Mouse (Mus musculus) bone marrow macrophage, adult 2 months (primary cell): ENCODE results near the gene Pdha1.

Source experiments
- CTCF ChIP-seq: IDR thresholded peaks from 2 replicates; pipeline ENCODE4 v1.5.1; 2012; ENCODE audit warnings: low read depth, mild to moderate bottlenecking, low read length, moderate library complexity
- POLR2A ChIP-seq: IDR thresholded peaks from 2 replicates; pipeline ENCODE4 v1.6.1; 2012; ENCODE audit warnings: mild to moderate bottlenecking, low read depth, low read length, borderline replicate concordance

DNA sequence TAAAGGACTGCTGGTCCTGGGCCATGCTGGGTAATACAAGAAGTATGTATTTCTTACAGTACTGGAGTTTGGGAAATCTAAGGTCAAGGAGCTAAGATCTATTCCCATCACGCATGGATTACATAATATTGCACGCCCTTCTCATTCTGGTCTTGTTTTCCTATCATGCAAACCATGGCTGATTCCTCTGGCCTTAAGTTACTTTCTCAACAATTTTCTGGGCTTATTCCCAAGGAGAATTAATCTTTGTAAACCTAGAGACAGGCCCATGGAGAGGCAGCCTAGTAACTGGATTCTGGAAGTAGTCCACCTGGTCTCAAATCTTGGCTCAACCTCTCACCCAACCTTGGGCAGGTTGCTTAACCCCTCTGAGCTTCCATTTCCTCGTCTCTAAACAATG is 9.2 kb upstream of the Pdha1 start:
- TF ChIP-seq POLR2A (no peak), CTCF (no peak)
